In the genomic region with DNA sequence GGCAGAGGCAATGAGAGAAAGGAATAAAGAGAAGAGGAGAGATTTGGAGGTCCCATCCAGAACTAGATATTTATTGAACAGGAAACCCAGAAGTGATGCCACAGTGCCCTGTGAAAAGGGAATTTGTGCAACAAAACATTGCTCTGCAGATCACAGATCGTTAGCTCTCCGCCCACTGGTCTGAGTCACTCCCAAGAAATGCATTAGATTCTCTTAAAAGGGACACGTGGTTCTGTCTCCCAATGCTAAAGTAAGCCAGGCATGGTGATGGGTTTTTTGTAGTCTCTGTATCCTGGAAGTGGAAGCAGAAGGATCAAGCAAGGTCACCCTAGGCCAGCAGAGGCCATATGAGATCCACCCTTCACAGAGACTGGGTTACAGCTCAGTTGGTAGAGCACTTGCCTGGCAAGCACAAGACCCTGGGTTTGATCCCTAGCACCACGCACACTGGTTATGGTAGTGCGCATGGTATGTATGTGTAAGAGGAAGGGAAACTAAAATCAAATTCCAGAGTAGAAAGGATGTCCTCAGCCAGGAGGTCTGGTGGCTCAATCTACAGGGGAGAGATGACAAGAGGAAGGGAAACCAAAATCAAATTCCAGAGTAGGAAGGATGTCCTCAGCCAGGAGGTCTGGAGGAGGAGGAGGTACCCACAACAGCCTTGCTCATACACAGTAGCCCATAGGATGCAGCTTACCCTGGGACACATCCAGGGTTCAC, we compare ENCODE assay signal across 24 mouse cellular contexts.
DNase-seq lines count a peak whose midpoint lies in the region; ATAC-seq and TF ChIP-seq lines count a peak whose summit lies in the region.
"Had no signal": no experiment of that assay in that cellular context is flagged by ENCODE, and none has a peak within 500 bp of the region (broad histone marks: within the 10 kb centered on the region; RNA-seq: fewer than 3 reads in every experiment).

No protein-coding gene starts in this region.

- no peak overlapping the region for H3K9ac ChIP-seq in kidney, embryonic 16.5 days (replicated peaks; ENCODE audit: low read length)
- H3K9ac ChIP-seq: forebrain, embryonic 13.5 days; heart, embryonic 15.5 days; kidney, embryonic 15.5 days; stomach, embryonic 15.5 days had no signal

- TF ChIP-seq CTCF in left cerebral cortex, adult 2 months (IDR thresholded peaks at IDR 0.05) = no peak

- no peak overlapping the region for H3K4me3 ChIP-seq in left cerebral cortex, adult 2 months
- no peak overlapping the region for H3K4me3 ChIP-seq in kidney, embryonic 16.5 days (ENCODE audit: low read length)
- H3K4me3 ChIP-seq: forebrain, embryonic 13.5 days; heart, embryonic 15.5 days; kidney, embryonic 15.5 days; midbrain, embryonic 10.5 days; stomach, embryonic 15.5 days had no signal

- no peak overlapping the region for H3K4me2 ChIP-seq in kidney, embryonic 16.5 days (replicated peaks; ENCODE audit: low read depth, low read length)
- H3K4me2 ChIP-seq: forebrain, embryonic 13.5 days; heart, embryonic 15.5 days; kidney, embryonic 15.5 days; stomach, embryonic 15.5 days had no signal

- no peaks in the 10 kb centered on the region for H3K36me3 ChIP-seq in kidney, embryonic 16.5 days (ENCODE audit: insufficient read depth, low read length)
- H3K36me3 ChIP-seq: G1E; kidney, embryonic 15.5 days; midbrain, embryonic 10.5 days; stomach, embryonic 15.5 days had no signal

- intact Hi-C loops in left cerebral cortex, adult 2 months (cut with DNase I) = no loop called here
- intact Hi-C loops in left cerebral cortex, postnatal 14 days (cut with DNase I) = no loop called here

- 68% methylated on average over 5 of the region's 5 CpGs for WGBS in kidney, embryonic 16.5 days

- DNase-seq in left cerebral cortex, adult 2 months (ENCODE audit: extremely low spot score in 1 of 2, low spot score in 2 of 2) = no peak
- DNase-seq in left cerebral cortex, postnatal 14 days (ENCODE audit: low spot score in 2 of 2) = no peak
- DNase-seq in 3T3-L1 (ENCODE audit: low read depth, low spot score) = peak; percentile 91
- peak; percentile 81 for DNase-seq in Muller cell, postnatal 12 days (ENCODE audit: inconsistent ontology term)
- DNase-seq in neural tube, embryonic 10.5 days (ENCODE audit: extremely low spot score, low spot score) = no peak
- DNase-seq: adrenal gland, postnatal 25 days; cerebellum, adult 8-10 months; gastrocnemius, postnatal 25 days; heart, postnatal 4 days; layer of hippocampus, postnatal 36 days; left cerebral cortex, postnatal 4 days; liver; lung, postnatal 4 days; right cerebral cortex, postnatal 14 days had no signal

- no peaks in the 10 kb centered on the region for H3K9me3 ChIP-seq in kidney, embryonic 16.5 days (ENCODE audit: low read length)
- H3K9me3 ChIP-seq: forebrain, embryonic 13.5 days; heart, embryonic 15.5 days; kidney, embryonic 15.5 days; midbrain, embryonic 10.5 days; stomach, embryonic 15.5 days had no signal

- ATAC-seq in megakaryocyte, adult 5-6 weeks (ENCODE audit: poor library complexity, severe bottlenecking) = peak; percentile 51
- ATAC-seq in kidney, embryonic 16.5 days (ENCODE audit: low FRiP score, low TSS enrichment) = no peak
- ATAC-seq: forebrain, embryonic 13.5 days; hindbrain, embryonic 16.5 days; intestine, embryonic 16.5 days had no signal

- no peaks in the 10 kb centered on the region for H3K27me3 ChIP-seq in kidney, embryonic 16.5 days (ENCODE audit: insufficient read depth, low read length)
- H3K27me3 ChIP-seq: forebrain, embryonic 13.5 days; heart, embryonic 15.5 days; kidney, embryonic 15.5 days; stomach, embryonic 15.5 days had no signal

- H3K27ac ChIP-seq in left cerebral cortex, adult 2 months = peak overlapping the region; percentile 10; the same call in 1 of the 2 replicates
- no peak overlapping the region for H3K27ac ChIP-seq in kidney, embryonic 16.5 days (ENCODE audit: low read length)
- H3K27ac ChIP-seq: forebrain, embryonic 13.5 days; heart, embryonic 15.5 days; kidney, embryonic 15.5 days; midbrain, embryonic 10.5 days; stomach, embryonic 15.5 days had no signal

- H3K4me1 ChIP-seq in kidney, embryonic 16.5 days (ENCODE audit: insufficient read depth, low read length) = no peaks in the 10 kb centered on the region
- H3K4me1 ChIP-seq: forebrain, embryonic 13.5 days; heart, embryonic 15.5 days; kidney, embryonic 15.5 days; midbrain, embryonic 10.5 days; stomach, embryonic 15.5 days had no signal

Comparison
In these comparisons a context has a peak if more than half of its experiments do, and no peak if none do; other contexts are left out.
1. DNase-seq: peak in 3T3-L1 (single experiment) and Muller cell, postnatal 12 days (single experiment); none in left cerebral cortex, adult 2 months (0 of 2), left cerebral cortex, postnatal 14 days (0 of 2) and neural tube, embryonic 10.5 days (single experiment).